Mouse (Mus musculus) midbrain, embryonic 14.5 days (tissue): ENCODE measurements at regions not wholly inside any gene's neighbourhood (a gene's known extent, or its start where the extent isn't known, plus 50 kb on each side); places are given as distances from the start of the nearest gene placed in this dataset.

Source experiments
- ATAC-seq: fragments of 200-750 bp; cut with Nextera tagmentation; 2 replicates; pipeline ENCODE4 v1.8.0; 2017; ENCODE audit warnings: moderate number of reproducible peaks, moderate library complexity; ENCODE audit not compliant: low FRiP score, low TSS enrichment
- DNase-seq: peaks from one replicate; pipeline ENCODE4 v3.0.0-alpha.2; 2015
- H3K27ac ChIP-seq: fragments of 300-500 bp; sonication (generic); replicated peaks from 2 replicates; pipeline ENCODE4 v1.5.1; 2014; ENCODE audit warnings: mild to moderate bottlenecking, low read depth, low read length, moderate library complexity
- H3K27me3 ChIP-seq: fragments of 300-500 bp; sonication (generic); 2 replicates; pipeline ENCODE4 v1.6.1; 2014; ENCODE audit warnings: low read length, control low read depth, mixed read lengths; ENCODE audit not compliant: control insufficient read depth, insufficient read depth
- H3K36me3 ChIP-seq: fragments of 300-500 bp; sonication (generic); 2 replicates; pipeline ENCODE4 v1.6.1; 2014; ENCODE audit warnings: low read length, control low read depth; ENCODE audit not compliant: control insufficient read depth, insufficient read depth
- H3K4me1 ChIP-seq: fragments of 300-500 bp; sonication (generic); 2 replicates; pipeline ENCODE4 v1.6.1; 2014; ENCODE audit warnings: mild to moderate bottlenecking, antibody characterized with exemption, low read length, control low read depth; ENCODE audit not compliant: control insufficient read depth, insufficient read depth
- H3K4me2 ChIP-seq: fragments of 300-500 bp; sonication (generic); 2 replicates; pipeline ENCODE4 v1.6.1; 2014; ENCODE audit warnings: mild to moderate bottlenecking, low read length, moderate library complexity
- H3K4me3 ChIP-seq: fragments of 300-500 bp; sonication (generic); replicated peaks from 2 replicates; pipeline ENCODE4 v1.5.1; 2014; ENCODE audit warnings: low read depth, low read length
- H3K9ac ChIP-seq: fragments of 300-500 bp; sonication (generic); replicated peaks from 2 replicates; pipeline ENCODE4 v1.6.1; 2014; ENCODE audit warnings: mild to moderate bottlenecking, low read length, moderate library complexity
- H3K9me3 ChIP-seq: fragments of 300-500 bp; sonication (generic); 2 replicates; pipeline ENCODE4 v1.6.1; 2016; ENCODE audit warnings: low read length, control low read depth, mixed read lengths; ENCODE audit not compliant: control insufficient read depth
- WGBS: fragments of 180-500 bp; shearing (Covaris S2); extraction: QIAGEN DNeasy Blood & Tissue Kit; methylation state at CpG from one replicate; pipeline ENCODE4 v1.1.7; 2014; 5-methylcytosine and 5-hydroxymethylcytosine counted together

DNA sequence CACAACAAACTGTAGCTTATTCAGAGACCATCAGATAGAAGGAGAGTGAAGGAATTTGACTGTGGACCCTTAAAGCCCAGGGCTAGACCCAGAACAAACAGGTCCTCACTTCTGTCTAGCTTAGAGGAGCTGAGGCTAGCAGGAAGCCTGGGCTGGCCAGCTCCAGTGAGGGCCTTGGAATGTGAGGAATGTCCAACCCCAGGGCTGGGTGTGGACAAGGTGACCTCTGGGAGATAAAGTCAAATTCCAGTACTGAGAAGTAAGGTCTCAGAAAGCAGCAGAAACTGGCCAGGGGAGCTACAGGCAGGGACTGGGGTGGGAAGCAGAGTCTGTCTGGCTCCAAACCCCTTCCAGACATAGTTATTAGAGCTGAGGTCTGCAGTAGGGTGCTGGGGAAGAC is 51.0 kb upstream of the Ssbp3 start:
- DNase-seq, result no peak
- Histone ChIP-seq H3K9ac (no peak overlapping the region), H3K4me1 (peaks cover 19% of the 10 kb centered on the region), H3K9me3 (no peaks in the 10 kb centered on the region), H3K27ac (no peak overlapping the region), H3K27me3 (no peaks in the 10 kb centered on the region), H3K4me2 (no peak overlapping the region), H3K4me3 (no peak overlapping the region), H3K36me3 (no peaks in the 10 kb centered on the region)
- ATAC-seq, result no peak

DNA sequence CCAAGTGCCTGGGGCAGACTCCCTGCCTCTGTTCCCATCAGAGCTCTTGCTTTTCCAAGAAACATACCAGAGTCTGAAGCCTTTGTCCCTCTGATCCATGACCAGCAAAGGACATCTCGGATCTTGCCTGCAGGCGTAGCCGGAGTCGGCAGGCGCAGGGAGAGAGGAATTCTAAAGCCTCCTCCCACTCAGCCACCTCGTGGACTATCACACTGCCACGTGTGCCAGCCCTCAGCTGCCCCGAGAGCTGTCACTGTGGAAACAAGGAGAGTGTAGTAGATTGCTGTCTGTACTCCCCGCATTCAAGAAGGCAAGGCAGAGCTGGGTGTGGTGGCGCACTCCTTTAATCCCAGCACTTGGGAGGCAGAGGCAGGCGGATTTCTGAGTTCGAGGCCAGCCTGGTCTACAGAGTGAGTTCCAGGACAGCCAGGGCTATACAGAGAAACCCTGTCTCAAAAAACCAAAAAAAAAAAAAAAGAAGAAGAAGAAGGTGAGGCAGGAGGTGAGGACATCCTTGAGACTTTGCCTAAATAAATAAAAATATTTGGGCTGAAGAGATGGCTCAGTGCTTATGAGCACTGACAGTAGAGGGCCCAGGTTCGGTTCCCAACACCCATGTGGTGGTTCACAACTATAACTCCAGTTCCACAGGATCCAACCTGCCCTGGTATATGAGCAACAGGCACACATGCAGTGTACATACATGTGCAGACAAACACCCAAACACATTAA is 52.0 kb upstream of the Ssbp3 start:
- 67% methylated on average over 13 of the region's 13 CpGs for WGBS
- H3K9ac ChIP-seq, result no peak overlapping the region
- ATAC-seq, result no peak

DNA sequence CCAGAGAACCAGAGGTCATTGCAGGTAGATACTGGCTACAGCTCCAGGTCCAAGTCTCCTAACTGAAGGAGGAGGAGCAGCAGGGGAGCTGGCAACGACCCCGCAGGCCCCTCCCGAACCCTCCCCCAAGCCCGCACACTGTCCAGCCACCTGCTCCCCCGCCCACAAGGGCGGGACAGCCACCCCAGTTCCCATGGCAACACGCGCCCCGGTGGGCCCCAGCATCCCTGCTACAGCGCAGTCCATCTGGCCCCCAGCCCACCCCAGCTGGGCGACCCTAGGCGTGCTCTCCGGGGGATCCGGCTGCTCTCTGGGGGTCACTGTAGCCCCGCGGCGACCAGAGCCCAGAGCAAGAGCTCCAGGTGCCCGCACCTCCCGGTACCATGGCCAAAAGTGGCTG is 51.0 kb upstream of the Acot11 start:
- no peaks in the 10 kb centered on the region for H3K27me3 ChIP-seq
- ATAC-seq (peak; percentile 47; the same call in 1 of the 2 replicates), DNase-seq (peak; percentile 64)
- 2% methylated on average over 19 of the region's 19 CpGs for WGBS
- H3K9ac ChIP-seq, result no peak overlapping the region
- H3K36me3 ChIP-seq, result no peaks in the 10 kb centered on the region
- H3K27ac ChIP-seq, result no peak overlapping the region
- peaks cover 27% of the 10 kb centered on the region for H3K4me1 ChIP-seq
- H3K9me3 ChIP-seq, result no peaks in the 10 kb centered on the region
- H3K4me3 ChIP-seq, result no peak overlapping the region
- 0 out of 2 replicates have a peak overlapping the region, but pooled peaks have one; percentile 15 for H3K4me2 ChIP-seq

More for the DNA sequence above, 52.0 kb upstream of the Ssbp3 start:
- Histone ChIP-seq H3K4me3 (no peak overlapping the region), H3K9me3 (no peaks in the 10 kb centered on the region), H3K4me1 (peaks cover 28% of the 10 kb centered on the region), H3K36me3 (no peaks in the 10 kb centered on the region), H3K27me3 (no peaks in the 10 kb centered on the region), H3K4me2 (no peak overlapping the region), H3K27ac (no peak overlapping the region)
- DNase-seq, result peak; percentile 14

DNA sequence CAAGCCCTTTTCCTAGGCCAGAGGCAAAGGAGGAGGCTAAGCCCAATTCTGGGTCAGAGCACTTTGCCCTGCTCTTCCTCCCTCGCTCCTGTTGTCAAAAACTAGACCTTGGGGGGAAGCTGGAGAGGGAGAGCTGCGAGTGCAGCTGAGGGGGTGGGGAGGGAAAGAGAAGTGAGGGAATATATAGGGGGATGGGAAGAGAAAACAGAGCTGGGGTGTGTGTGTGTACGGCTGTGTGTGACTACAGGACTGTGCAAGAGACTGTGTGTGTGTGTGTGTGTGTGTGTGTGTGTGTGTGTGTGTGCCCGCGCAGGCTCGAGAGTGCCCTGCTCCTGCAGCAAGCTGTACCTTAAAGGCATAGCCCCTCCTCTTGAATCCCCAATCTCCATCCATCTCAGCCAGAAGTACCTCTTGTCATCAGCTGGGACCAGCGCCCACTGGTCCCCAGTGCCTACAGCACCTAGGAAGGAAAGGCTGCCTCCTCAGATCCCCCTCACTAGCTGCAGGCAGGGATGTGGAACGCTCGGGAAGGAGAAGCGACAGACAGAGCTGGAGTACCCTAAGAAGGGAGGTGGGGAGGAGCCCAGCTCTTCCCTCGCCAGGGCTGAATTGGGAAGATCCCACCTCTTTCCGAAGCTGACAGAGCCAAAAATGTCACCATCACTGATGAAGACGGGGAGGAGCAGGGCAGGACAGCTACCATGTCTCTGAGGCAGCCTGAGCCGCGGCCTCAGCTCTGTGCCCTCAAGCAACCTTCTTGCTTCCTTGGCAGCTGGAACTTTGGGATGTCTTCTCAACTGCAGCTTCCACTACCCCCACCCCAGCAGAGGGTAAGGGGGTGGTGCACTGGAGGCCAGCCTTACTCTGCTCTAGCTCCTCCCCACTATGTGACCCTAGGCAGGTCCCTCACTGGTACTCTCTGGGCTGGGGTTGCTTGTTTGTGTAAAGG is 49.8 kb upstream of the Acot11 start:
- Histone ChIP-seq H3K4me3 (no peak overlapping the region), H3K27ac (peak overlapping the region; percentile 43), H3K36me3 (no peaks in the 10 kb centered on the region), H3K4me2 (peak overlapping the region; percentile 35), H3K9me3 (no peaks in the 10 kb centered on the region), H3K9ac (peak overlapping the region; percentile 13; the same call in 1 of the 2 replicates), H3K4me1 (peaks cover 27% of the 10 kb centered on the region), H3K27me3 (no peaks in the 10 kb centered on the region)
- DNase-seq (peak; percentile 65), ATAC-seq (peak; percentile 62; the same call in 1 of the 2 replicates)
- 10% methylated on average over 15 of the region's 15 CpGs for WGBS
